Mouse (Mus musculus): Measurements from ENCODE around the gene Lyrm9. TPM values are rescaled to one million over a fixed set of nuclear protein-coding genes. Genes with fewer than 3 reads are reported as not detected.

Lyrm9 gene
- polyA plus RNA-seq, 1 experiment from 2014 or later, result 16.6 TPM

DNA sequence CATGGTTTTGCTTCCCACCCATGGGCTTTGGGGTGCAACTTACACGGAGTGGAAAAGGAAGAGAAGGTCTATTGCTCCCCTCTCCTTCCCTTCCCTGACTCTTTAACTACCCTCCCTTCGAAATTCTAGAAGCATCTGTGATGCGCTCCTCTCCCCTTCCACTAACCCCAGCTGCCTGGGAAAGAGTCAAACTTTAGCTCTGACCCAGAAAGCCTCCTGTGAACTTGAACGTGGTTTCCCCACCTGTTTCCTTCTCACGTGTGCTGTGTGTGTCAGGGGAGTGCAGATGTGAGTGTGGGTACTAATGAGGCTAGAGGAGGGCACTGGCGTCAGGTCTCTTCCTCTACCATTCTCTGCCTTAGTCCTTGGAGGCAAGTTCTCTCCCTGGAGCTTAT is 25.5 kb downstream of the Lyrm9 start:
- Histone ChIP-seq H3K4me1 (replicated peaks; ENCODE audit: control insufficient read depth, insufficient read depth, low read length) (no peaks in the 10 kb centered on the region), H3K4me2 (replicated peaks; ENCODE audit: low read depth, low read length) (no peak overlapping the region), H3K27me3 (ENCODE audit: control insufficient read depth, insufficient read depth, low read length) (no peaks in the 10 kb centered on the region), H3K4me3 (ENCODE audit: low read depth, low read length) (no peak overlapping the region), H3K9me3 (ENCODE audit: control insufficient read depth, low read length) (no peaks in the 10 kb centered on the region), H3K9ac (ENCODE audit: low read depth, low read length) (no peak overlapping the region), H3K36me3 (ENCODE audit: control insufficient read depth, insufficient read depth, low read length) (no peaks in the 10 kb centered on the region), H3K27ac (ENCODE audit: low read depth, low read length) (no peak overlapping the region)
- DNase-seq (ENCODE audit: low spot score) (no peak), ATAC-seq (ENCODE audit: low FRiP score) (no peak)
- WGBS, result 61% methylated on average over 6 of the region's 6 CpGs

DNA sequence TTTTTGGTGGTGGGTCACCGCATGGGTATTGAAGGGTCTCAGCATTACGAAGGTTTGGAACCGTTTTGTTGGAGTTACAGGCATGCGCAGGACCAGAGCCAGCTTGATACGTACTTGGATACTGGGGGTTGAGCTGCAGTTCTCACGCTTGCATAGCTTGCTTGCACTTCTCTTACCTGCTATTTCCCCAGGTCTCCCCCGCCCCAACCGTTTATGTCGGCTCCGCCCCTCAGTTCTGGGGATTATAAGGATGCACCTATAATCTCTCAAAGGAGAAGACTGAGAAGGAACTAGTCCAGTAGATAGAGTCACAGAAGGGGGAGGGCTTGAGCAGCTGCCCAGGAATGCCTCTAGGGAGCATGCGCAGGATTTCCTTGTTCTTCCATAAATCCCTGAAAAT is 26.1 kb downstream of the Lyrm9 start:
- H3K27ac ChIP-seq (ENCODE audit: low read depth, low read length), result no peak overlapping the region
- H3K9me3 ChIP-seq (ENCODE audit: control insufficient read depth, low read length), result no peaks in the 10 kb centered on the region
- H3K9ac ChIP-seq (ENCODE audit: low read depth, low read length), result no peak overlapping the region
- H3K36me3 ChIP-seq (ENCODE audit: control insufficient read depth, insufficient read depth, low read length), result no peaks in the 10 kb centered on the region
- no peaks in the 10 kb centered on the region for H3K27me3 ChIP-seq (ENCODE audit: control insufficient read depth, insufficient read depth, low read length)
- DNase-seq (ENCODE audit: low spot score) (no peak), ATAC-seq (ENCODE audit: low FRiP score) (no peak)
- no peaks in the 10 kb centered on the region for H3K4me1 ChIP-seq (replicated peaks; ENCODE audit: control insufficient read depth, insufficient read depth, low read length)
- H3K4me2 ChIP-seq (replicated peaks; ENCODE audit: low read depth, low read length), result no peak overlapping the region
- 86% methylated on average over 11 of the region's 11 CpGs for WGBS
- no peak overlapping the region for H3K4me3 ChIP-seq (ENCODE audit: low read depth, low read length)

DNA sequence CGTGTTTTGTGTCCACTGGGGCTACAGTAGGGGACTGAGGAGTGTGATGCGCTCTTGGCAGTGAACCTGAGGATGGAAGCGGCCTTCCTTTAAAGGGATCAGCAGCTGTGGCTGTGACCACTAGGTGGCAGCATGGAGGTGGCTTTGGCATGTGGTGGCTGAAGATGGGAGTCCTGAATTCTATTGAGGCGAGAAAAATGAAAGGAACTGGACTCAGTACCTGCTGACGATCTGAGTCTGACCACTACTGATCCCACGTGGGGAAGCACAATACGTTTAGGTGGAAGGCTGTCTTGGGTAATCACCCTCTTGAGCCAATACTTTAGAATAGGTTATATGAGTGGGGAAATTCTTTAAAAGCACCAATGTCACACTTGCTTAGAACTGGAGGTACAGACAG is 29.9 kb downstream of the Lyrm9 start:
- Histone ChIP-seq H3K4me2 (replicated peaks; ENCODE audit: low read depth, low read length) (no peak overlapping the region), H3K9ac (ENCODE audit: low read depth, low read length) (no peak overlapping the region), H3K9me3 (ENCODE audit: control insufficient read depth, low read length) (no peaks in the 10 kb centered on the region), H3K27me3 (ENCODE audit: control insufficient read depth, insufficient read depth, low read length) (no peaks in the 10 kb centered on the region), H3K27ac (ENCODE audit: low read depth, low read length) (no peak overlapping the region), H3K4me1 (replicated peaks; ENCODE audit: control insufficient read depth, insufficient read depth, low read length) (no peaks in the 10 kb centered on the region), H3K36me3 (ENCODE audit: control insufficient read depth, insufficient read depth, low read length) (no peaks in the 10 kb centered on the region), H3K4me3 (ENCODE audit: low read depth, low read length) (no peak overlapping the region)
- ATAC-seq (ENCODE audit: low FRiP score), result no peak
- WGBS, result 14% methylated on average over 7 of the region's 7 CpGs
- peak; percentile 90 for DNase-seq (ENCODE audit: low spot score)

DNA sequence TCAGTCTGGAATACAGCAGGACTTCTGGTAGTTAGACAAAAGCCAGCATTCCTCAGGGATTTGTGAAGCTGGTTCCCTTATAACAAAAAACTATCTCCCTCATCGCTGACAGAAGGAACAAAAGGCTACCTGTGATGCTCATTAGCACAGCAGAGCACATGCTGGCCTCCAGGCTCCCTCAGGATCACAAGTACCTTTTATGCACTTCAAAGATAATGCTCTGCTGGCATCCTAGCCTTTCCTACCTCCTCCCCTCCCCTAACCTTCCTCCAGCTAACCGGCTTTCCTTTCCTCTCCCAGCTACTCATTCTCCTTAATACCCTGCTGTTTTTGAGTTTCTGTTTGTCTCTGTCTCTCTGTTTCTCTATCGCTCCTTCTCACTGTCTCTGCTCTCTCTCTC is 31.2 kb downstream of the Lyrm9 start:
- ATAC-seq (ENCODE audit: low FRiP score) (no peak), DNase-seq (ENCODE audit: low spot score) (no peak)
- Histone ChIP-seq H3K4me2 (replicated peaks; ENCODE audit: low read depth, low read length) (no peak overlapping the region), H3K9me3 (ENCODE audit: control insufficient read depth, low read length) (no peaks in the 10 kb centered on the region), H3K27ac (ENCODE audit: low read depth, low read length) (no peak overlapping the region), H3K36me3 (ENCODE audit: control insufficient read depth, insufficient read depth, low read length) (no peaks in the 10 kb centered on the region), H3K9ac (ENCODE audit: low read depth, low read length) (no peak overlapping the region), H3K27me3 (ENCODE audit: control insufficient read depth, insufficient read depth, low read length) (no peaks in the 10 kb centered on the region), H3K4me1 (replicated peaks; ENCODE audit: control insufficient read depth, insufficient read depth, low read length) (no peaks in the 10 kb centered on the region), H3K4me3 (ENCODE audit: low read depth, low read length) (no peak overlapping the region)
- WGBS, result 0% methylated on average over 3 of the region's 3 CpGs

DNA sequence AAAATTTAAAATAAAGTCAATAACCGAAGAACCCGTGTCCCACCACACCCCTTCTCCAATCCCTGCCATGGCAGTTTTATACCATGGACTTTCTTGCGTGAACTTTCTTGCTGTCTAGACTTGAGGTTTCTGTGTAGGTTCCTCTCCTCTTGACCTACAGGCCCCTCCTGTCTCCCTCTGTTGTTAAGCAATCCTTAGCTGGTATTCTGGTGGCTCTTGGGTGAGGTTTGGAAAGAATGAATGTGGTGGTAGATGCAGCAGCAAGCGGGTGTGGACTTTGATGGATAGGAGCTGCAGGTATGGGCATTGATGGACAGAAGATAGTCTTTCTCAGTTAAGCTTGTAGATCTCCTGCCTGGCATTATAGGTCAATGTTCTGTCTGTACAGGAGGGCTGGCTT is 37.5 kb downstream of the Lyrm9 start:
- Histone ChIP-seq H3K4me2 (replicated peaks; ENCODE audit: low read depth, low read length) (no peak overlapping the region), H3K27me3 (ENCODE audit: control insufficient read depth, insufficient read depth, low read length) (no peaks in the 10 kb centered on the region), H3K27ac (ENCODE audit: low read depth, low read length) (no peak overlapping the region), H3K36me3 (ENCODE audit: control insufficient read depth, insufficient read depth, low read length) (no peaks in the 10 kb centered on the region), H3K9me3 (ENCODE audit: control insufficient read depth, low read length) (no peaks in the 10 kb centered on the region), H3K9ac (ENCODE audit: low read depth, low read length) (no peak overlapping the region), H3K4me1 (replicated peaks; ENCODE audit: control insufficient read depth, insufficient read depth, low read length) (no peaks in the 10 kb centered on the region), H3K4me3 (ENCODE audit: low read depth, low read length) (no peak overlapping the region)
- 97% methylated on average over 4 of the region's 4 CpGs for WGBS
- no peak for DNase-seq (ENCODE audit: low spot score)
- ATAC-seq (ENCODE audit: low FRiP score), result no peak

DNA sequence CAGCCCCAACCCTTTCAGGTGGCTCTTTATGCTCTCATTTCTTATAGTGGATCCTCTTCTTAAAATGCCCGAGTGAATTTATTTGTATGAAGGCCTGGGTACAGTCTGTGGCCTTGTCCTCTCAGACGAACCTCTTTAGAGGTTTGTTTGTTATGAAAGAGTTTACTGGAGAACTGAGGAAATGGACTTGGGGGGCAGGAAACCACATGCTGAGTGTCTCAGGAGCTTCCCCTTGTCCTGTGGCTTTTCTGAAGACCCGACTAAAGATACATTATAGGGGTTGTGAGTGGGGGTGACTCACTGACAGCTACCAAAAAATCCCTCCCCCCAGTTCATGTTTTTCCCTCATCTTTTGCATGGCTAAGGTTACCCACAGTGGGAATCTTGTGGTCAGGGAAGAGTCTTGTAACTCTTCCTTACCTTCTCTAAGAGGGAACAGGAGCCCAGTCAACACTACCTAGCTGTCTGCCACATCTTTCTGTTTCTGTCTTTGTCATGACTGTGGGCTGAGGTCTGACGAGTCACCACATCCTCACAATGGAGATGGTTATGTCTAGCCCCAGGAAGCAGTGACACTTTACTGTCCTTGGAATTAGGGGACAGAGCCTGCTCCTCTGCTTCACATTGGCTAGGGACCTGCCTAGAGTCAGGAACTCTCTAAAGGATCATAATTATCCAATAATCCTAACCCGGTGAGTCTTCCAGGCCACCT is 38.3 kb downstream of the Lyrm9 start:
- Histone ChIP-seq H3K27me3 (ENCODE audit: control insufficient read depth, insufficient read depth, low read length) (no peaks in the 10 kb centered on the region), H3K4me2 (replicated peaks; ENCODE audit: low read depth, low read length) (no peak overlapping the region), H3K9me3 (ENCODE audit: control insufficient read depth, low read length) (no peaks in the 10 kb centered on the region), H3K36me3 (ENCODE audit: control insufficient read depth, insufficient read depth, low read length) (no peaks in the 10 kb centered on the region), H3K9ac (ENCODE audit: low read depth, low read length) (no peak overlapping the region), H3K4me3 (ENCODE audit: low read depth, low read length) (no peak overlapping the region), H3K27ac (ENCODE audit: low read depth, low read length) (no peak overlapping the region), H3K4me1 (replicated peaks; ENCODE audit: control insufficient read depth, insufficient read depth, low read length) (no peaks in the 10 kb centered on the region)
- DNase-seq (ENCODE audit: low spot score) (no peak), ATAC-seq (ENCODE audit: low FRiP score) (no peak)
- 74% methylated on average over 5 of the region's 5 CpGs for WGBS

DNA sequence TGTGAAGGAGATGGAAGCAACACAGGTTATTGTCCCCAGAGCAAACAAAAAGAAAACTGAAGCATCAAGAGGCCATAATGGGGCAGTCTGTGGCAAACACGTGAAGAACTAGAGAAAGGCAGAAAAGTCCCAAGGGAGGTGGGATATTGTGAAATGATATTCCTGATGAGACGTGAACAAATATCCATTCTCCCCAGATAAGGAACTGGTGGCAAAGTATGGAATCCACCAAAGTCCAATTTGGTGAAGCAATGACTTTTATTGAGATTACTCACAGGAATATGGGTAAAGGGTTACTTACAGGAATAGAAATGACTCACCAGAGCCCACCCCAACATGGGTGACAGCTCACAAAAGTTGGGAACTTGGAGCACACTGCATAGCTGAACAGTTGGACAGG is 38.9 kb downstream of the Lyrm9 start:
- H3K4me2 ChIP-seq (replicated peaks; ENCODE audit: low read depth, low read length), result no peak overlapping the region
- no peak for DNase-seq (ENCODE audit: low spot score)
- H3K4me1 ChIP-seq (replicated peaks; ENCODE audit: control insufficient read depth, insufficient read depth, low read length), result no peaks in the 10 kb centered on the region
- no peak for ATAC-seq (ENCODE audit: low FRiP score)
- no peak overlapping the region for H3K4me3 ChIP-seq (ENCODE audit: low read depth, low read length)
- no peaks in the 10 kb centered on the region for H3K9me3 ChIP-seq (ENCODE audit: control insufficient read depth, low read length)
- H3K27ac ChIP-seq (ENCODE audit: low read depth, low read length), result no peak overlapping the region
- 85% methylated on average over 2 of the region's 2 CpGs for WGBS
- no peaks in the 10 kb centered on the region for H3K36me3 ChIP-seq (ENCODE audit: control insufficient read depth, insufficient read depth, low read length)
- no peaks in the 10 kb centered on the region for H3K27me3 ChIP-seq (ENCODE audit: control insufficient read depth, insufficient read depth, low read length)
- H3K9ac ChIP-seq (ENCODE audit: low read depth, low read length), result no peak overlapping the region

DNA sequence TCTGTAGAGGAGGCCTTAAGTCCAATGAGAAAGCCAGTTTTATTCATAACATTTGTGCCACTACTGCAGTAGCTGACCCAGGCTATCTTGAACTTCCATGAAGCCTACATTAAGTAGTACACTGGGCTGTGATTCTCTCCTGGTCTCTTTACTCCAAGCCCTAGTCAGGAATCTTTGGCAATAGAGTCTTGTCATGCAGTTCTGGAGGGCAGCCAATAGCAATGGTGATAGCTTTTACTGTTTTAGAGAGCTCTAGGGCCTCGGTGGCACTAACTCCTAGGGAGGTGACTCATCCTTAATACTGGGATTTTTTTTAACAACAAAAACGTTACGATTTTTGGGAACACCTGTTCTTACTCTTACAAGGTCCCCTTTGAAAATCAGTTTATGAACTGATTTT is 40.1 kb downstream of the Lyrm9 start:
- Histone ChIP-seq H3K27me3 (ENCODE audit: control insufficient read depth, insufficient read depth, low read length) (no peaks in the 10 kb centered on the region), H3K4me2 (replicated peaks; ENCODE audit: low read depth, low read length) (no peak overlapping the region), H3K9me3 (ENCODE audit: control insufficient read depth, low read length) (no peaks in the 10 kb centered on the region), H3K36me3 (ENCODE audit: control insufficient read depth, insufficient read depth, low read length) (no peaks in the 10 kb centered on the region), H3K9ac (ENCODE audit: low read depth, low read length) (no peak overlapping the region), H3K4me3 (ENCODE audit: low read depth, low read length) (no peak overlapping the region), H3K27ac (ENCODE audit: low read depth, low read length) (no peak overlapping the region), H3K4me1 (replicated peaks; ENCODE audit: control insufficient read depth, insufficient read depth, low read length) (no peaks in the 10 kb centered on the region)
- WGBS, result 92% methylated on average over 3 of the region's 3 CpGs
- ATAC-seq (ENCODE audit: low FRiP score) (no peak), DNase-seq (ENCODE audit: low spot score) (no peak)

DNA sequence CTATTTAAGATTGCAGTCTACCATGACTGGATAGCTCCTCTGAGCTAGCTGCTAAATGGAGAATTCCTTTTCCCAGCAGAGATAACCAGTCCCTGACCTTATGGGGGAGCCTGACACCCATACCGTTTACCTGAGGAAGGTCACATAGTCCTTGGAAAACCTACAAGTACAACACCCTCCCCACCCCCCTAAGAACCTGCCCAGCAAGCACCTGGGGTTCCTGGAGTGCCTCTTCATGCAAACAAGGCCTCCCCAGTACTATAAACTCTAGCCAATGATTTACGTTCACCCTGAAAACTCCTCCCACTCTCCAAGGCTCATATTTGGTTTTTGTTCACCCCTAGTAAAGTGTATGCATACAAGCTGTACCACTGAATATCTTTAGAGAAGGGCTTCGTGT is 41.3 kb downstream of the Lyrm9 start:
- 73% methylated on average over 3 of the region's 3 CpGs for WGBS
- ATAC-seq (ENCODE audit: low FRiP score), result no peak
- no peak overlapping the region for H3K27ac ChIP-seq (ENCODE audit: low read depth, low read length)
- no peak for DNase-seq (ENCODE audit: low spot score)
- no peaks in the 10 kb centered on the region for H3K4me1 ChIP-seq (replicated peaks; ENCODE audit: control insufficient read depth, insufficient read depth, low read length)
- no peak overlapping the region for H3K4me2 ChIP-seq (replicated peaks; ENCODE audit: low read depth, low read length)
- no peaks in the 10 kb centered on the region for H3K36me3 ChIP-seq (ENCODE audit: control insufficient read depth, insufficient read depth, low read length)
- H3K9me3 ChIP-seq (ENCODE audit: control insufficient read depth, low read length), result no peaks in the 10 kb centered on the region
- H3K9ac ChIP-seq (ENCODE audit: low read depth, low read length), result no peak overlapping the region
- no peak overlapping the region for H3K4me3 ChIP-seq (ENCODE audit: low read depth, low read length)
- H3K27me3 ChIP-seq (ENCODE audit: control insufficient read depth, insufficient read depth, low read length), result no peaks in the 10 kb centered on the region
